Mouse (Mus musculus): ENCODE results near the gene Dnaaf1.

Gene Dnaaf1

GRCm38 (mm10) chr8:119572411-119572810 is 2.6 kb upstream of the Dnaaf1 start:
- DNase-seq (ENCODE audit: low spot score), result no peak

GRCm38 (mm10) chr8:119575366-119575726 is 311 bp downstream of the Dnaaf1 start:
- DNase-seq (ENCODE audit: low spot score), result no peak

- DNase-seq (ENCODE audit: low spot score), result no peak
Observed at GRCm38 (mm10) chr8:119579096-119579495, 4.1 kb downstream of the Dnaaf1 start.

GRCm38 (mm10) chr8:119580441-119581161 is 5.6 kb downstream of the Dnaaf1 start:
- DNase-seq (ENCODE audit: low spot score), result no peak

- DNase-seq (ENCODE audit: low spot score), result no peak
Observed at GRCm38 (mm10) chr8:119585901-119586300, 10.9 kb downstream of the Dnaaf1 start.

GRCm38 (mm10) chr8:119588321-119588720 is 13.3 kb downstream of the Dnaaf1 start:
- DNase-seq (ENCODE audit: low spot score), result no peak

GRCm38 (mm10) chr8:119588844-119589243 is 13.8 kb downstream of the Dnaaf1 start:
- no peak for DNase-seq (ENCODE audit: low spot score)

GRCm38 (mm10) chr8:119590348-119590747 is 15.3 kb downstream of the Dnaaf1 start:
- no peak for DNase-seq (ENCODE audit: low spot score)

- DNase-seq (ENCODE audit: low spot score), result no peak
Observed at GRCm38 (mm10) chr8:119591456-119591855, 16.4 kb downstream of the Dnaaf1 start.

- DNase-seq (ENCODE audit: low spot score), result no peak
Observed at GRCm38 (mm10) chr8:119603771-119604170, 28.7 kb downstream of the Dnaaf1 start.

GRCm38 (mm10) chr8:119604398-119604803 is 29.4 kb downstream of the Dnaaf1 start:
- no peak for DNase-seq (ENCODE audit: low spot score)

- peak; percentile 90 for DNase-seq (ENCODE audit: low spot score)
Observed at GRCm38 (mm10) chr8:119604996-119605395, 30.0 kb downstream of the Dnaaf1 start, which contains the start of gene Taf1c. Gene Taf1c (minus strand): TSS chr8:119605222.

GRCm38 (mm10) chr8:119606224-119606623 is 31.2 kb downstream of the Dnaaf1 start:
- no peak for DNase-seq (ENCODE audit: low spot score)

GRCm38 (mm10) chr8:119612471-119612870 is 37.4 kb downstream of the Dnaaf1 start, which contains the start of gene Adad2:
Gene Adad2 (plus strand): TSS chr8:119612747.
- DNase-seq (ENCODE audit: low spot score), result peak; percentile 88

GRCm38 (mm10) chr8:119615096-119615495 is 40.1 kb downstream of the Dnaaf1 start:
- DNase-seq (ENCODE audit: low spot score), result no peak

GRCm38 (mm10) chr8:119616358-119616757 is 41.3 kb downstream of the Dnaaf1 start:
- DNase-seq (ENCODE audit: low spot score), result no peak

- DNase-seq (ENCODE audit: low spot score), result no peak
Observed at GRCm38 (mm10) chr8:119616811-119617210, 41.8 kb downstream of the Dnaaf1 start.

GRCm38 (mm10) chr8:119617586-119617985 is 42.6 kb downstream of the Dnaaf1 start:
- no peak for DNase-seq (ENCODE audit: low spot score)

- DNase-seq (ENCODE audit: low spot score), result no peak
Observed at GRCm38 (mm10) chr8:119618887-119619286, 43.9 kb downstream of the Dnaaf1 start.

- no peak for DNase-seq (ENCODE audit: low spot score)
Observed at GRCm38 (mm10) chr8:119620116-119620840, 45.2 kb downstream of the Dnaaf1 start.

- no peak for DNase-seq (ENCODE audit: low spot score)
Observed at GRCm38 (mm10) chr8:119620848-119621465, 45.9 kb downstream of the Dnaaf1 start.

GRCm38 (mm10) chr8:119622555-119622954 is 47.5 kb downstream of the Dnaaf1 start:
- no peak for DNase-seq (ENCODE audit: low spot score)

GRCm38 (mm10) chr8:119623061-119623460 is 48.0 kb downstream of the Dnaaf1 start:
- no peak for DNase-seq (ENCODE audit: low spot score)

Measured in testis, postnatal 14 days (tissue).